Mouse (Mus musculus) midbrain, embryonic 14.5 days (tissue): ENCODE measurements around the gene Pde4d. TPM values are rescaled to one million over a fixed set of nuclear protein-coding genes. Genes with fewer than 3 reads are reported as not detected.

Experiments used
- ATAC-seq: fragments of 200-750 bp; cut with Nextera tagmentation; 2 replicates; pipeline ENCODE4 v1.8.0; 2017; ENCODE audit warnings: moderate number of reproducible peaks, moderate library complexity; ENCODE audit not compliant: low FRiP score, low TSS enrichment
- DNase-seq: peaks from one replicate; pipeline ENCODE4 v3.0.0-alpha.2; 2015
- H3K27ac ChIP-seq: fragments of 300-500 bp; sonication (generic); replicated peaks from 2 replicates; pipeline ENCODE4 v1.5.1; 2014; ENCODE audit warnings: mild to moderate bottlenecking, low read depth, low read length, moderate library complexity
- H3K27me3 ChIP-seq: fragments of 300-500 bp; sonication (generic); 2 replicates; pipeline ENCODE4 v1.6.1; 2014; ENCODE audit warnings: low read length, control low read depth, mixed read lengths; ENCODE audit not compliant: control insufficient read depth, insufficient read depth
- H3K36me3 ChIP-seq: fragments of 300-500 bp; sonication (generic); 2 replicates; pipeline ENCODE4 v1.6.1; 2014; ENCODE audit warnings: low read length, control low read depth; ENCODE audit not compliant: control insufficient read depth, insufficient read depth
- H3K4me1 ChIP-seq: fragments of 300-500 bp; sonication (generic); 2 replicates; pipeline ENCODE4 v1.6.1; 2014; ENCODE audit warnings: mild to moderate bottlenecking, antibody characterized with exemption, low read length, control low read depth; ENCODE audit not compliant: control insufficient read depth, insufficient read depth
- H3K4me2 ChIP-seq: fragments of 300-500 bp; sonication (generic); 2 replicates; pipeline ENCODE4 v1.6.1; 2014; ENCODE audit warnings: mild to moderate bottlenecking, low read length, moderate library complexity
- H3K4me3 ChIP-seq: fragments of 300-500 bp; sonication (generic); replicated peaks from 2 replicates; pipeline ENCODE4 v1.5.1; 2014; ENCODE audit warnings: low read depth, low read length
- H3K9ac ChIP-seq: fragments of 300-500 bp; sonication (generic); replicated peaks from 2 replicates; pipeline ENCODE4 v1.6.1; 2014; ENCODE audit warnings: mild to moderate bottlenecking, low read length, moderate library complexity
- H3K9me3 ChIP-seq: fragments of 300-500 bp; sonication (generic); 2 replicates; pipeline ENCODE4 v1.6.1; 2016; ENCODE audit warnings: low read length, control low read depth, mixed read lengths; ENCODE audit not compliant: control insufficient read depth
- WGBS: fragments of 180-500 bp; shearing (Covaris S2); extraction: QIAGEN DNeasy Blood & Tissue Kit; methylation state at CpG from one replicate; pipeline ENCODE4 v1.1.7; 2014; 5-methylcytosine and 5-hydroxymethylcytosine counted together
- polyA plus RNA-seq: library from polyadenylated mRNA; unstranded; fragments of >200 nt; fragmentation: Nextera tagmentation; extraction: Ambion mirVana; gene quantifications from 2 replicates; pipeline ENCODE4 v1.2.1, GENCODE M21; 2014

Pde4d gene
- polyA plus RNA-seq, 1 experiment from 2014 or later = 27.1 TPM

- WGBS = 34% methylated on average over 4 of the region's 4 CpGs
- no peaks in the 10 kb centered on the region for H3K27me3 ChIP-seq
- H3K4me2 ChIP-seq = no peak overlapping the region
- H3K4me1 ChIP-seq = peaks cover 4% of the 10 kb centered on the region
- no peak overlapping the region for H3K4me3 ChIP-seq
- no peaks in the 10 kb centered on the region for H3K9me3 ChIP-seq
- DNase-seq (no peak), ATAC-seq (no peak)
- no peak overlapping the region for H3K9ac ChIP-seq
- H3K36me3 ChIP-seq = no peaks in the 10 kb centered on the region
- H3K27ac ChIP-seq = no peak overlapping the region
These were observed 841.2 kb downstream of the Pde4d start for GRCm38 (mm10) chr13:109290922-109291321.

- H3K27me3 ChIP-seq = no peaks in the 10 kb centered on the region
- no peak overlapping the region for H3K4me2 ChIP-seq
- H3K36me3 ChIP-seq = no peaks in the 10 kb centered on the region
- no peak overlapping the region for H3K9ac ChIP-seq
- H3K9me3 ChIP-seq = no peaks in the 10 kb centered on the region
- peaks cover 17% of the 10 kb centered on the region for H3K4me1 ChIP-seq
- no peak overlapping the region for H3K27ac ChIP-seq
- DNase-seq (peak; percentile 14), ATAC-seq (no peak)
- H3K4me3 ChIP-seq = no peak overlapping the region
These were observed 843.3 kb downstream of the Pde4d start for GRCm38 (mm10) chr13:109293011-109293410.

- H3K27me3 ChIP-seq = no peaks in the 10 kb centered on the region
- DNase-seq (peak; percentile 19), ATAC-seq (no peak)
- H3K9ac ChIP-seq = no peak overlapping the region
- no peak overlapping the region for H3K4me3 ChIP-seq
- H3K36me3 ChIP-seq = no peaks in the 10 kb centered on the region
- no peak overlapping the region for H3K4me2 ChIP-seq
- H3K27ac ChIP-seq = no peak overlapping the region
- WGBS = 40% methylated on average over 3 of the region's 3 CpGs
- H3K4me1 ChIP-seq = peaks cover 17% of the 10 kb centered on the region
- no peaks in the 10 kb centered on the region for H3K9me3 ChIP-seq
These were observed 846.7 kb downstream of the Pde4d start for GRCm38 (mm10) chr13:109296347-109297037.

- Histone ChIP-seq H3K4me2 (no peak overlapping the region), H3K4me3 (no peak overlapping the region), H3K27me3 (no peaks in the 10 kb centered on the region), H3K36me3 (no peaks in the 10 kb centered on the region), H3K9me3 (no peaks in the 10 kb centered on the region), H3K9ac (no peak overlapping the region), H3K27ac (no peak overlapping the region), H3K4me1 (peaks cover 17% of the 10 kb centered on the region)
- no peak for ATAC-seq
- DNase-seq = no peak
- WGBS = 92% methylated on average over 7 of the region's 7 CpGs
These were observed 849.1 kb downstream of the Pde4d start for GRCm38 (mm10) chr13:109298852-109299251.

- H3K4me3 ChIP-seq = no peak overlapping the region
- ATAC-seq = no peak
- no peak for DNase-seq
- no peak overlapping the region for H3K4me2 ChIP-seq
- no peaks in the 10 kb centered on the region for H3K36me3 ChIP-seq
- peaks cover 17% of the 10 kb centered on the region for H3K4me1 ChIP-seq
- H3K27me3 ChIP-seq = no peaks in the 10 kb centered on the region
- 89% methylated on average over 12 of the region's 12 CpGs for WGBS
- no peak overlapping the region for H3K27ac ChIP-seq
- H3K9ac ChIP-seq = no peak overlapping the region
- no peaks in the 10 kb centered on the region for H3K9me3 ChIP-seq
These were observed 849.9 kb downstream of the Pde4d start for GRCm38 (mm10) chr13:109299511-109300250.

GRCm38 (mm10) chr13:109312542-109312941, 862.8 kb downstream of the Pde4d start:
- Histone ChIP-seq H3K4me1 (no peaks in the 10 kb centered on the region), H3K9ac (no peak overlapping the region), H3K27ac (no peak overlapping the region), H3K4me2 (no peak overlapping the region), H3K36me3 (no peaks in the 10 kb centered on the region), H3K9me3 (no peaks in the 10 kb centered on the region), H3K4me3 (no peak overlapping the region), H3K27me3 (no peaks in the 10 kb centered on the region)
- ATAC-seq = no peak
- no peak for DNase-seq
- 71% methylated on average over 7 of the region's 7 CpGs for WGBS

- H3K4me2 ChIP-seq = no peak overlapping the region
- no peak overlapping the region for H3K27ac ChIP-seq
- H3K9ac ChIP-seq = no peak overlapping the region
- H3K4me1 ChIP-seq = no peaks in the 10 kb centered on the region
- no peaks in the 10 kb centered on the region for H3K27me3 ChIP-seq
- H3K9me3 ChIP-seq = no peaks in the 10 kb centered on the region
- H3K4me3 ChIP-seq = no peak overlapping the region
- WGBS = 80% methylated on average over 9 of the region's 9 CpGs
- H3K36me3 ChIP-seq = no peaks in the 10 kb centered on the region
- ATAC-seq = no peak
- DNase-seq = no peak
These were observed 865.9 kb downstream of the Pde4d start for GRCm38 (mm10) chr13:109315608-109316007.

- no peak overlapping the region for H3K4me2 ChIP-seq
- H3K9ac ChIP-seq = no peak overlapping the region
- H3K36me3 ChIP-seq = no peaks in the 10 kb centered on the region
- no peak overlapping the region for H3K4me3 ChIP-seq
- H3K27me3 ChIP-seq = no peaks in the 10 kb centered on the region
- 97% methylated on average over 2 of the region's 2 CpGs for WGBS
- no peak for ATAC-seq
- H3K9me3 ChIP-seq = no peaks in the 10 kb centered on the region
- H3K4me1 ChIP-seq = no peaks in the 10 kb centered on the region
- no peak overlapping the region for H3K27ac ChIP-seq
- DNase-seq = no peak
These were observed 867.9 kb downstream of the Pde4d start for GRCm38 (mm10) chr13:109317644-109318043.
